Mouse (Mus musculus): Measurements from ENCODE around the gene Fibin. TPM values are rescaled to one million over a fixed set of nuclear protein-coding genes. Genes with fewer than 3 reads are reported as not detected.

The Fibin gene
- 1.5 and 1.8 TPM in 2 replicates for polyA plus RNA-seq (2015; fragmentation: Nextera tagmentation; extraction: Ambion mirVana)

- no peak within 1 kb of the TSS for H3K27ac ChIP-seq (replicated peaks)
- H3K27me3 ChIP-seq, result no peaks in the 10 kb centered on the region; the same call in 1 of the 2 replicates
- WGBS (ENCODE audit: insufficient replicate concordance), result 4% methylated on average over 33 of the region's 33 CpGs
- peak within 1 kb of the TSS; percentile 30 for H3K4me3 ChIP-seq (replicated peaks)
- H3K9ac ChIP-seq, result no peak within 1 kb of the TSS
- H3K36me3 ChIP-seq (replicated peaks), result no peaks in the 10 kb centered on the region
- no peak for ATAC-seq (ENCODE audit: insufficient read depth)
- peak within 1 kb of the TSS; percentile 50 for H3K4me2 ChIP-seq
- H3K4me1 ChIP-seq (replicated peaks), result no peaks in the 10 kb centered on the region
- H3K9me3 ChIP-seq (replicated peaks), result no peaks in the 10 kb centered on the region
These were observed at the start of gene Fibin for GRCm38 (mm10) chr2:110362432-110363283. Fibin (minus strand) TSS chr2:110363183.

GRCm38 (mm10) chr2:110411428-110411827, 48.4 kb upstream of the Fibin start:
- ATAC-seq (ENCODE audit: insufficient read depth), result no peak
- H3K4me2 ChIP-seq, result no peak overlapping the region
- H3K4me1 ChIP-seq (replicated peaks), result no peaks in the 10 kb centered on the region
- 67% methylated on average over 3 of the region's 3 CpGs for WGBS (ENCODE audit: insufficient replicate concordance)
- H3K4me3 ChIP-seq (replicated peaks), result no peak overlapping the region
- H3K9me3 ChIP-seq (replicated peaks), result no peaks in the 10 kb centered on the region
- H3K27me3 ChIP-seq, result no peaks in the 10 kb centered on the region
- no peaks in the 10 kb centered on the region for H3K36me3 ChIP-seq (replicated peaks)
- H3K9ac ChIP-seq, result no peak overlapping the region
- H3K27ac ChIP-seq (replicated peaks), result no peak overlapping the region

- no peak for ATAC-seq (ENCODE audit: insufficient read depth)
- Histone ChIP-seq H3K27ac (replicated peaks) (no peak overlapping the region), H3K9ac (no peak overlapping the region), H3K4me3 (replicated peaks) (no peak overlapping the region), H3K4me1 (replicated peaks) (no peaks in the 10 kb centered on the region), H3K9me3 (replicated peaks) (no peaks in the 10 kb centered on the region), H3K27me3 (no peaks in the 10 kb centered on the region), H3K36me3 (replicated peaks) (no peaks in the 10 kb centered on the region), H3K4me2 (no peak overlapping the region)
These were observed 45.8 kb upstream of the Fibin start for GRCm38 (mm10) chr2:110408757-110409156.

GRCm38 (mm10) chr2:110392714-110393336, 29.8 kb upstream of the Fibin start:
- no peaks in the 10 kb centered on the region for H3K4me1 ChIP-seq (replicated peaks)
- no peak for ATAC-seq (ENCODE audit: insufficient read depth)
- no peak overlapping the region for H3K27ac ChIP-seq (replicated peaks)
- no peaks in the 10 kb centered on the region for H3K36me3 ChIP-seq (replicated peaks)
- H3K4me3 ChIP-seq (replicated peaks), result no peak overlapping the region
- H3K9ac ChIP-seq, result no peak overlapping the region
- 44% methylated on average over 4 of the region's 4 CpGs for WGBS (ENCODE audit: insufficient replicate concordance)
- H3K4me2 ChIP-seq, result no peak overlapping the region
- no peaks in the 10 kb centered on the region for H3K9me3 ChIP-seq (replicated peaks)
- H3K27me3 ChIP-seq, result no peaks in the 10 kb centered on the region

GRCm38 (mm10) chr2:110390736-110391409, 27.9 kb upstream of the Fibin start:
- no peaks in the 10 kb centered on the region for H3K9me3 ChIP-seq (replicated peaks)
- no peak for ATAC-seq (ENCODE audit: insufficient read depth)
- 49% methylated on average over 5 of the region's 5 CpGs for WGBS (ENCODE audit: insufficient replicate concordance)
- no peak overlapping the region for H3K4me3 ChIP-seq (replicated peaks)
- no peak overlapping the region for H3K4me2 ChIP-seq
- H3K9ac ChIP-seq, result no peak overlapping the region
- H3K27ac ChIP-seq (replicated peaks), result no peak overlapping the region
- no peaks in the 10 kb centered on the region for H3K27me3 ChIP-seq
- H3K36me3 ChIP-seq (replicated peaks), result no peaks in the 10 kb centered on the region
- H3K4me1 ChIP-seq (replicated peaks), result no peaks in the 10 kb centered on the region

GRCm38 (mm10) chr2:110379811-110380210, 16.8 kb upstream of the Fibin start:
- no peak overlapping the region for H3K4me3 ChIP-seq (replicated peaks)
- H3K9me3 ChIP-seq (replicated peaks), result no peaks in the 10 kb centered on the region
- no peak overlapping the region for H3K4me2 ChIP-seq
- ATAC-seq (ENCODE audit: insufficient read depth), result no peak
- no peaks in the 10 kb centered on the region for H3K36me3 ChIP-seq (replicated peaks)
- H3K27me3 ChIP-seq, result no peaks in the 10 kb centered on the region
- no peak overlapping the region for H3K27ac ChIP-seq (replicated peaks)
- no peak overlapping the region for H3K9ac ChIP-seq
- 52% methylated on average over 2 of the region's 2 CpGs for WGBS (ENCODE audit: insufficient replicate concordance)
- H3K4me1 ChIP-seq (replicated peaks), result no peaks in the 10 kb centered on the region

GRCm38 (mm10) chr2:110376660-110377059, 13.7 kb upstream of the Fibin start:
- WGBS (ENCODE audit: insufficient replicate concordance), result 52% methylated on average over 1 of the region's 1 CpGs
- no peaks in the 10 kb centered on the region for H3K4me1 ChIP-seq (replicated peaks)
- H3K27ac ChIP-seq (replicated peaks), result no peak overlapping the region

DNA sequence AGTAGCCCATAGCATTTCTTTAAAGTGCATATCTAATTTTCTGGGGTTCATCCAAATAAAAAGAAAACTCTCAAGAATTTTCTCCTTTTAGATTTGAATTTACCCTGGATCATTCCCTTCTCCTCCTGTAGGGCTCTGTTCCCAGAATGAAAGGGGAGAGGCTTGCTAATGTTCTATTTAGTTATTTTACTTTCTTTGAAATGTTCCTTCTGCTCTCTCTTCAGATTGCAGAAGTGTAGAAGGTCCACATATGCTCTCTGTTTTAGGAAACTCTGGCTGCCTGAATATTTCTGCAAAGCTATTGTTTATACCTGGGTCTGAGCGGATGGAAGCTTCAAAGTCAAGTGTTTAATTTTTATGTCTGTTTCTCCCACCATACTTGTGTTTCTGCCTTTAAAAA, 12.5 kb upstream of the Fibin start:
- 70% methylated on average over 1 of the region's 1 CpGs for WGBS (ENCODE audit: insufficient replicate concordance)

More at GRCm38 (mm10) chr2:110376660-110377059, 13.7 kb upstream of the Fibin start:
- no peak overlapping the region for H3K4me2 ChIP-seq
- H3K9ac ChIP-seq, result no peak overlapping the region
- no peaks in the 10 kb centered on the region for H3K36me3 ChIP-seq (replicated peaks)
- ATAC-seq (ENCODE audit: insufficient read depth), result no peak
- no peak overlapping the region for H3K4me3 ChIP-seq (replicated peaks)
- no peaks in the 10 kb centered on the region for H3K9me3 ChIP-seq (replicated peaks)
- no peaks in the 10 kb centered on the region for H3K27me3 ChIP-seq

DNA sequence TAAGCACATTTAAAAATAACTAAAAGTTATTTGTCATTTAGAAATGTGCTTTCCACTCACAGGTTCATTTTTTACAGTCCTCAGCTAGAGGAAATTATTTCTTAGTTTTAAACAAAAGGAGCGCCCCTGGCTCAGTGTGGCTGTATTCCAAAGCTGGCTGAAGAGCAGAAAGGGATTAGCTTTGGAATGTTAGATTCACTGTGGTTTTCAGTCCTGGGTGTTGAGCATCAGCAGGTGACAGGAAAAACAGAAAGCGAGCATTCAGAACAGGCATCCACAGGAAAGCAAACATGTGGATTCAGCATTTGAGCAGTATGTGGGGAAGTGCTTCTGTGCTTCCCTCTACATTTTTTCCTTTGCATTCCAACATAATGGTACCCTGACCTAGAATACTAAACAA, 10.2 kb upstream of the Fibin start:
- Histone ChIP-seq H3K4me1 (replicated peaks) (no peaks in the 10 kb centered on the region), H3K9me3 (replicated peaks) (no peaks in the 10 kb centered on the region), H3K27ac (replicated peaks) (no peak overlapping the region), H3K36me3 (replicated peaks) (no peaks in the 10 kb centered on the region), H3K9ac (no peak overlapping the region), H3K4me2 (no peak overlapping the region), H3K4me3 (replicated peaks) (no peak overlapping the region), H3K27me3 (no peaks in the 10 kb centered on the region)
- WGBS (ENCODE audit: insufficient replicate concordance), result 59% methylated on average over 2 of the region's 2 CpGs
- ATAC-seq (ENCODE audit: insufficient read depth), result no peak

More for the DNA sequence above, 12.5 kb upstream of the Fibin start:
- Histone ChIP-seq H3K4me1 (replicated peaks) (no peaks in the 10 kb centered on the region), H3K36me3 (replicated peaks) (no peaks in the 10 kb centered on the region), H3K27me3 (no peaks in the 10 kb centered on the region), H3K27ac (replicated peaks) (no peak overlapping the region), H3K4me2 (no peak overlapping the region), H3K9ac (no peak overlapping the region), H3K9me3 (replicated peaks) (no peaks in the 10 kb centered on the region), H3K4me3 (replicated peaks) (no peak overlapping the region)
- no peak for ATAC-seq (ENCODE audit: insufficient read depth)

- Histone ChIP-seq H3K9ac (no peak overlapping the region), H3K36me3 (replicated peaks) (no peaks in the 10 kb centered on the region), H3K27me3 (no peaks in the 10 kb centered on the region; the same call in 1 of the 2 replicates), H3K4me2 (no peak overlapping the region), H3K4me3 (replicated peaks) (no peak overlapping the region), H3K27ac (replicated peaks) (no peak overlapping the region), H3K4me1 (replicated peaks) (no peaks in the 10 kb centered on the region), H3K9me3 (replicated peaks) (no peaks in the 10 kb centered on the region)
- 16% methylated on average over 1 of the region's 1 CpGs for WGBS (ENCODE audit: insufficient replicate concordance)
- ATAC-seq (ENCODE audit: insufficient read depth), result no peak
These were observed 4.5 kb upstream of the Fibin start for GRCm38 (mm10) chr2:110367382-110367887.

DNA sequence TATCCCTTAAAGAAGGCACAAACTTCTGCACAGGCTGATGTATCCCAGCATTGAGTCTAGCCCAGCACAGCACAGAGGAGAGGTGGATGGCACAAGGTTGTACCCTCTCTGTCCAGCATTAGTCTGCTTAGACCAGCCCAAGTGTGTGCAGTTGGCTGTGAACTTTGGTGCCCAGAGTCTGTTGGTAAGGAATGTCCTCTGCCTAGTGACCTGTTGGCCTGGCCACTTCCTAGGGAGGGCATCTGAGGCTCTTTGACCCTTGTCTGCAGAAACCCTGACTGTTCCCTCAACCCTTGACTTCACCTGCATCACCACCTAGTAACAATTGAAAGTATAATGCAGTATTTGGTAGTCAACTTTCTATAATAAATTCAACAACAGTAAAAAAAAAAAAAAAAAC, 2.4 kb upstream of the Fibin start:
- no peak overlapping the region for H3K27ac ChIP-seq (replicated peaks)
- no peaks in the 10 kb centered on the region for H3K4me1 ChIP-seq (replicated peaks)
- no peaks in the 10 kb centered on the region for H3K36me3 ChIP-seq (replicated peaks)
- H3K4me2 ChIP-seq, result no peak overlapping the region
- no peak overlapping the region for H3K4me3 ChIP-seq (replicated peaks)
- H3K9me3 ChIP-seq (replicated peaks), result no peaks in the 10 kb centered on the region
- no peak overlapping the region for H3K9ac ChIP-seq
- no peaks in the 10 kb centered on the region; the same call in 1 of the 2 replicates for H3K27me3 ChIP-seq
- no peak for ATAC-seq (ENCODE audit: insufficient read depth)

Data from liver, embryonic 15.5 days (tissue).